Mouse (Mus musculus) forebrain, embryonic 14.5 days (tissue): Measurements from ENCODE around the gene Fam71a. TPM values are rescaled to one million over a fixed set of nuclear protein-coding genes. Genes with fewer than 3 reads are reported as not detected.

ENCODE experiments used
- ATAC-seq: fragments of 200-750 bp; cut with Nextera tagmentation; 2 replicates; pipeline ENCODE4 v1.8.0; 2017; ENCODE audit warnings: mild to moderate bottlenecking, moderate library complexity
- DNase-seq: peaks from one replicate; pipeline ENCODE4 v3.0.0-alpha.2; 2015; ENCODE audit warnings: low spot score
- H3K27ac ChIP-seq: fragments of 300-500 bp; sonication (generic); 2 replicates; pipeline ENCODE4 v1.5.1; 2014; ENCODE audit warnings: low read depth, mild to moderate bottlenecking, control low read depth, low read length, moderate library complexity
- H3K27me3 ChIP-seq: fragments of 300-500 bp; sonication (generic); replicated peaks from 2 replicates; pipeline ENCODE4 v1.6.1; 2014; ENCODE audit warnings: low read length, control low read depth, mixed read lengths; ENCODE audit not compliant: control insufficient read depth, insufficient read depth
- H3K36me3 ChIP-seq: fragments of 300-500 bp; sonication (generic); 2 replicates; pipeline ENCODE4 v1.6.1; 2014; ENCODE audit warnings: low read length, control low read depth; ENCODE audit not compliant: control insufficient read depth, insufficient read depth
- H3K4me1 ChIP-seq: fragments of 300-500 bp; sonication (generic); 2 replicates; pipeline ENCODE4 v1.6.1; 2014; ENCODE audit warnings: antibody characterized with exemption, low read length, control low read depth; ENCODE audit not compliant: control insufficient read depth, insufficient read depth
- H3K4me2 ChIP-seq: fragments of 300-500 bp; sonication (generic); 2 replicates; pipeline ENCODE4 v1.6.1; 2014; ENCODE audit warnings: mild to moderate bottlenecking, control low read depth, low read length
- H3K4me3 ChIP-seq: fragments of 300-500 bp; sonication (generic); 2 replicates; pipeline ENCODE4 v1.5.1; 2014; ENCODE audit warnings: low read depth, low read length, control low read depth
- H3K9ac ChIP-seq: fragments of 300-500 bp; sonication (generic); 2 replicates; pipeline ENCODE4 v1.6.1; 2014; ENCODE audit warnings: mild to moderate bottlenecking, low read length, control low read depth, moderate library complexity
- H3K9me3 ChIP-seq: fragments of 300-500 bp; sonication (generic); replicated peaks from 2 replicates; pipeline ENCODE4 v1.6.1; 2016; ENCODE audit warnings: low read length, control low read depth, mixed read lengths; ENCODE audit not compliant: control insufficient read depth
- WGBS: fragments of 180-500 bp; shearing (Covaris S2); extraction: QIAGEN DNeasy Blood & Tissue Kit; methylation state at CpG from one replicate; pipeline ENCODE4 v1.1.7; 2014; 5-methylcytosine and 5-hydroxymethylcytosine counted together
- polyA plus RNA-seq: library from polyadenylated mRNA; unstranded; fragments of >200 nt; fragmentation: Nextera tagmentation; extraction: Ambion mirVana; gene quantifications from 2 replicates; pipeline ENCODE4 v1.2.1, GENCODE M21; 2014

Gene Fam71a
- polyA plus RNA-seq, result not detected in 2 replicates

DNA sequence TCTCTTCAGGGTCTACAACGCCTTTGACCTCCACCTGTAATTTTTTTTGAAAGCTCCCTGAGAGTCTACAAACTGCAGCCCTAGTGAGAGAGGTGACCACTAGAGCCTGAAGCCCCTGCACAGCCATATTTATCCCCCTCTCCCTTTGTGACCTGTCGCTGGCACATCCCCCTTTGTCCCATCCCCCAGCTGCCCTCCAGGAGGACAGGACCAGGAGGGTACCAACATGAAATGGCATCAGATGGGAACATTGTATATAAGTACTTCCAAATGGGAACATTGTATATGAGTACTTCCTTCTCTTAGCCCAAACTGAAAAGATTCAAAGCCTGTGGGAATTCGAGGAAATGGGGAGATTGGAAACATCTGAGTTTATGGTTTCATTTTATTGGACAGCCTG is at the start of gene Fam71a:
TSS of gene Fam71a (minus strand) at position 101 of the 400 bp plus-strand sequence.
- no peak for ATAC-seq
- 86% methylated on average over 3 of the region's 3 CpGs for WGBS

DNA sequence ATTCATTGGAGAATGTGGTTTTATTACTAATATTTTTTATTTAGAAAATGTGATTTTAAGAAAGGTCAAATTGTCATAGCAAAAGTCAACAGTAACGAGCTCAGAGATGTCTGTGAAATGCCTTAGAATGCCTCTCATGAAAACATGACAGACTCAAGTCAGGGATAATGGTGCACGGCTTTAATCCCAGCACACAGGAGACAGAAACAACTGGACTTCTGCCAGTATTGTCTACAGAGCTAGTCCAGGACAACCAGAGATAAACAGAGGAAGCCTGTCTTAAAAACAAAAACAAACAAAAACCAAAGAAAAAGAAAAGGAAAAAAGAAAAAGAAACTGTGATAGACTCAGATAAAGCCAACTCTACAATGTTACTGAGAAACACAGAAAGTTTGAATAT is 46.5 kb upstream of the Fam71a start:
- Histone ChIP-seq H3K4me2 (no peak overlapping the region), H3K36me3 (no peaks in the 10 kb centered on the region), H3K4me1 (no peaks in the 10 kb centered on the region), H3K27me3 (0 out of 2 replicates have a peak, but pooled peaks cover 2% of the 10 kb centered on the region), H3K4me3 (no peak overlapping the region), H3K9ac (no peak overlapping the region), H3K9me3 (no peaks in the 10 kb centered on the region), H3K27ac (no peak overlapping the region)
- ATAC-seq, result no peak
- WGBS, result 49% methylated on average over 2 of the region's 2 CpGs
- no peak for DNase-seq

More for the DNA sequence above, at the start of gene Fam71a:
- H3K4me3 ChIP-seq, result no peak within 1 kb of the TSS
- H3K4me2 ChIP-seq, result no peak within 1 kb of the TSS
- H3K36me3 ChIP-seq, result no peaks in the 10 kb centered on the region
- DNase-seq, result no peak
- no peak within 1 kb of the TSS for H3K9ac ChIP-seq
- no peaks in the 10 kb centered on the region for H3K9me3 ChIP-seq
- H3K4me1 ChIP-seq, result no peaks in the 10 kb centered on the region
- no peaks in the 10 kb centered on the region for H3K27me3 ChIP-seq
- H3K27ac ChIP-seq, result no peak within 1 kb of the TSS

DNA sequence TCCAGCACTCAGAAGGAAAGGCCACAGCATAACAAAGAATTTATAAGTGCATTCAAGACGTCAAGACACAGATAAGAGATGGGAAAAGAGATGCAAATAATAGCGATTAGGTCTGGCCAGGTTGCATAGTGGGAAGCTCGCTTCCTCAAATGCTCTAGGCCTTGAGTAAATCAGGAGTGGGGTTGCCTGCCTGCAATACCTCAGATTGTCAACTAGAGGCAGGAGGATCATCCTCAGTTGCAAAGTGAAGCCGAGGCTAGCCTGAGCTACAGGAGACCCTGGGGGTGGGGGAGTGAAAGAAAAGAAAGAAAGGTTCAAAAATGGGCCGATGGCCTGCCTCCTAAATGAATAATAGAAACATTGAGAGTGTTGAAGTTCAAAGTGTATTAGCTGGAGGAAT is 41.2 kb upstream of the Fam71a start:
- H3K27ac ChIP-seq, result no peak overlapping the region
- H3K4me2 ChIP-seq, result no peak overlapping the region
- H3K4me3 ChIP-seq, result no peak overlapping the region
- no peaks in the 10 kb centered on the region for H3K9me3 ChIP-seq
- DNase-seq, result no peak
- 76% methylated on average over 5 of the region's 5 CpGs for WGBS
- H3K4me1 ChIP-seq, result no peaks in the 10 kb centered on the region
- H3K9ac ChIP-seq, result no peak overlapping the region
- H3K27me3 ChIP-seq, result 0 out of 2 replicates have a peak, but pooled peaks cover 2% of the 10 kb centered on the region
- no peak for ATAC-seq
- H3K36me3 ChIP-seq, result no peaks in the 10 kb centered on the region

DNA sequence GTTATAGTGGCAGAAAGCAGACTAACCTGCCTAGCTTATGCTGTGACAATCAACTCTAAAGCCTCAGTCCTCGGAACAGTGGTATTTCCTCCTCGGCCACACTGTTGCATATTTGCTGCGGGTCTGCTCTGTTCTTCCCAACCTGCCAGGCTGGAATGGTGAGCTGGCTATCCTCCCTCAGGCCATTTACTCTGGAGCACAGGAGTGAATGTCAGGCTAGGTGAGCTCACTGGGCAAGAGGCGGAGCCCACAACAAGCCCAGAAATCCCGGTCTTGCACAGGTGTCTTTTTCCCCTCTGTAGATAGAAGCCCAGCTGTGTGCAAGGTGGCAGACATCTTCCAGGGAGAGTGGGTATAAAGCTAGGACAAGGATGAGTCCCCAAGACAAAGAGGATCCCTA is 40.3 kb upstream of the Fam71a start:
- H3K27ac ChIP-seq, result no peak overlapping the region
- H3K9me3 ChIP-seq, result no peaks in the 10 kb centered on the region
- H3K36me3 ChIP-seq, result no peaks in the 10 kb centered on the region
- WGBS, result 80% methylated on average over 5 of the region's 5 CpGs
- no peak overlapping the region for H3K9ac ChIP-seq
- 0 out of 2 replicates have a peak, but pooled peaks cover 2% of the 10 kb centered on the region for H3K27me3 ChIP-seq
- no peak overlapping the region for H3K4me2 ChIP-seq
- DNase-seq, result no peak
- H3K4me3 ChIP-seq, result no peak overlapping the region
- H3K4me1 ChIP-seq, result no peaks in the 10 kb centered on the region
- ATAC-seq, result no peak

DNA sequence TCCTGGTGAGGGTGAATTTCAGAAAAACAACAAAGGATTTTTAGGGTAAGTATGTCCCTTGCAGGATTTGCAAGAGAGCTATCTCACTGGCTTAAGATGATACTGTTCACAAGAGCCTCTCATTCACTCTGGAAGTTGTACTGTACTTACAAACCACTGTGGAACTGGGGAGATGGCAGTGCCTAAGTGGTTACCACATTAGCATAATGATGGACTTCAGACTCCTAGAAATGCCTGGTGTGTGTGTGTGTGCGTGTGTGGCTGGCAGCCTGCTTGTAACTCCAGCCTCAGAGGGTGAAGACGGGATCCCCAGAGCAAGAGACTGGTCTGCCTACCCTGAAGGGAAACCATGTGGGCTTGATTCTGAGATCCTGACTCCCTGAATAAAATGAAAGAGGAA is 38.9 kb upstream of the Fam71a start:
- H3K9me3 ChIP-seq, result no peaks in the 10 kb centered on the region
- ATAC-seq (no peak), DNase-seq (no peak)
- no peak overlapping the region for H3K4me3 ChIP-seq
- H3K36me3 ChIP-seq, result no peaks in the 10 kb centered on the region
- 76% methylated on average over 2 of the region's 2 CpGs for WGBS
- H3K4me2 ChIP-seq, result no peak overlapping the region
- no peaks in the 10 kb centered on the region for H3K4me1 ChIP-seq
- H3K27ac ChIP-seq, result no peak overlapping the region
- H3K9ac ChIP-seq, result no peak overlapping the region
- H3K27me3 ChIP-seq, result 0 out of 2 replicates have a peak, but pooled peaks cover 2% of the 10 kb centered on the region

DNA sequence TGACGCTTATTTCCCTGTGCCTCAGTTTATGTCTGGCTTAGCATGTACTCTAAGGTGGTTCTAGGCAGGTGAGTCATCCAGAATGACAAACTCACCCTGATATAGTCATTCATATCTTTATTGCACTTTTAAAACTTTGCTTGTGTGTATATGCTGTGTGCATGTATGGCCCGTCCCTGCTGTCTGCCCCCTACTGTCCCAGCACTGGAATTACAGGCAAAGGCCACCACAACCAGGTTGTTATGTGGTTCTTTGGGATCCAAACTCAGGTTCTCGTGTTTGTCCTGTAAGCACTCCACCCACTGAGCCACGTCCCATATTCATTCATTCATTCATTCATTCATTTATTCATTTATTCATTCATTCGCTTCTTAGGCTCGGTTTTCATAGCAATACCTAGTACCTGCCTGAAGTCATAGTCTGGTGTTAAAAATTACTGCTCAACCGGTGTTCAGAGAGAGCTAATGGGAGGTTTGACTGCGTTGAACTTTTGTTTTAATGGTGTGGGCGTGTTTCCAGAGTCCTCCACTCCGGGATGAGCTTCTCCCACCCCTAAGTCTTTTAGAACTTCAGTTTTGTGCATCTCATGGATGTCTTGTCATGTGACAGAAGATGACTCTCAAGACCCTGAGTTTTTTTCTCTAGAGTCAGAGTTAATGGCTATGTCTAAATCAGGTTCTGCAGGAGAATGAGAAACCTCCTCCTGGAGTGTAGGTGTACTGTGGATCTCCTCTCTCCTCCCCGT is 37.8 kb upstream of the Fam71a start:
- no peak overlapping the region for H3K9ac ChIP-seq
- DNase-seq (no peak), ATAC-seq (no peak)
- 0 out of 2 replicates have a peak, but pooled peaks cover 2% of the 10 kb centered on the region for H3K27me3 ChIP-seq
- no peaks in the 10 kb centered on the region for H3K36me3 ChIP-seq
- no peak overlapping the region for H3K27ac ChIP-seq
- H3K4me2 ChIP-seq, result no peak overlapping the region
- no peak overlapping the region for H3K4me3 ChIP-seq
- H3K9me3 ChIP-seq, result no peaks in the 10 kb centered on the region
- WGBS, result 83% methylated on average over 11 of the region's 11 CpGs
- H3K4me1 ChIP-seq, result no peaks in the 10 kb centered on the region

DNA sequence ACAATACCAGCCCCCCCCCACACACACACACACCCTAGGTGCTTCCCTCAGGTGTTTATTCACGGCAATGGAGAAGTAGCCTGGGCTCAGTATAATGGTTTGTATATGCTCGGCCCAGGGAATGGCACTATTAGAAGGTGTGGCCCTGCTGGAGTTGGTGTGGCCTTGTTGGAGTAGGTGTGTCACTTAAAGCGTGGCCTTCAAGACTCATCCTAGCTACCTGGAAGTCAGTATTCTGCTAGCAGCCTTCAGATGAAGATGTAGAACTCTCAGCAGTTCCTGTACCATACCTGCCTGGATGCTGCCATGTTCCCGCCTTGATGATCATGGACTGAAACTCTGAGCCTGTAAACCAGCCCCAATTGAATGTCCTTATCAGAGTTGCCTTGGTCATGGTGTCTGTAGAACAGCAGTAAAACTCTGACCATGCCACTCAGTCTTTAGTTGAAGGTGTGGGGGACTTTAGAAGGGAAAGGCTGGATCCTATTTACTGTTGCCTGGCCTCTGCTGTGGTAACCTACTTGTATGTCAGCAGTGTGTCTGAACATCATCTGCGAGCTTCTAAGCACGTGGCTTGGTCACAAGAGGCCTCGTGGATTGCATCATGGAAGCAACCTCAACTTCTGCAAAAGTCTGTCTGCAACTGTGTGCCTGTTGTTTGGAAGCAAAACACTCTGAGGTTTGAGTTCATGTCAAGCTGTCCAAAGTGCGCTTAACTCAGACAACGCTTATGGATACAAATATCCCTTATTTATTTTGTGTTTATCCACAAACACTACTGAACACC is 36.4 kb upstream of the Fam71a start:
- no peak overlapping the region for H3K9ac ChIP-seq
- no peaks in the 10 kb centered on the region for H3K27me3 ChIP-seq
- no peaks in the 10 kb centered on the region for H3K4me1 ChIP-seq
- WGBS, result 86% methylated on average over 9 of the region's 9 CpGs
- H3K4me3 ChIP-seq, result no peak overlapping the region
- no peaks in the 10 kb centered on the region for H3K9me3 ChIP-seq
- no peaks in the 10 kb centered on the region for H3K36me3 ChIP-seq
- ATAC-seq (no peak), DNase-seq (no peak)
- H3K4me2 ChIP-seq, result no peak overlapping the region
- H3K27ac ChIP-seq, result no peak overlapping the region

DNA sequence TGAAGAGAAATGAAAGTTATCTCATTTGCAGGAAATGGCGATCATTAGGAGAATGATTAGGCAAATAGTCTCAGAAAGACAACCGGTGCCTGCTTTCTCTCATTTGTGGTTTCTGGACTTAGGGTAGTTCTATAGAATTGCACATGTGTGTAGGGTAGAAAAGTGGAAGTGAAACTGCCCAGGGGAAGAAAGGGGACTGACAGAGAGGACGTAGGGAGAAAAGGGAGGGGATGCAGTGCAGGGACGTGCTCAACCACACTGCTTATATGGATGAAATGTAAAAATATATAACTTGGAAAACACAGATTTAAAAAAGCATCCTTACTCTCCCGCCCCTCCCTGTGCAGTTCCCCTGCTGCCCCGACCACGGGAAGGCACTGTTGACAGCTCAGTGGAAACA is 33.3 kb upstream of the Fam71a start:
- ATAC-seq (no peak), DNase-seq (no peak)
- no peak overlapping the region for H3K4me3 ChIP-seq
- no peaks in the 10 kb centered on the region for H3K27me3 ChIP-seq
- H3K36me3 ChIP-seq, result no peaks in the 10 kb centered on the region
- H3K4me2 ChIP-seq, result no peak overlapping the region
- H3K9ac ChIP-seq, result no peak overlapping the region
- no peaks in the 10 kb centered on the region for H3K9me3 ChIP-seq
- no peak overlapping the region for H3K27ac ChIP-seq
- 81% methylated on average over 7 of the region's 7 CpGs for WGBS
- no peaks in the 10 kb centered on the region for H3K4me1 ChIP-seq

DNA sequence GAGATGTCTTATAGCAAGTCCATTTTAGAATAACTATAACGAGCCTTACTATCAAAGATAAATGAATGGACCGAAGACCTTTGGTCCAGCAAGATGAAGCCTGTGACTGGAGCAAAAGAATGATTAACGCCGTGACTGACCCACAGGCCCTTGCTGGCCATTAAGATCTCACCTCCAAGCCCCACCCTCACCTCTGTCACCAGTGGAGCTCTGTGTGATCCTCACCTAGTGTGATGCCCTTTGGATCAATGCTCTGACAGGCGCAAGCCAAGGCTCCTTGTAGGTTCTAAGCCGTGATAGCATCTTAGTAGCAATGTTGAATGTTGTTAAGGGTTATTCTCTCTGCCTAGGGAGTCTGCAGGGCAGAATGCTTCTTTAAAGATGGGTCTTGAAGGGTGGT is 31.4 kb upstream of the Fam71a start:
- ATAC-seq (no peak), DNase-seq (no peak)
- Histone ChIP-seq H3K9ac (no peak overlapping the region), H3K9me3 (no peaks in the 10 kb centered on the region), H3K27me3 (0 out of 2 replicates have a peak, but pooled peaks cover 3% of the 10 kb centered on the region), H3K36me3 (no peaks in the 10 kb centered on the region), H3K27ac (no peak overlapping the region), H3K4me3 (no peak overlapping the region), H3K4me2 (no peak overlapping the region), H3K4me1 (no peaks in the 10 kb centered on the region)
- 88% methylated on average over 6 of the region's 6 CpGs for WGBS
